23 mouse cellular contexts compared by ENCODE assay signal in genomic region chr4:65333718-65334117, GRCm38 (mm10).
DNase-seq lines count a peak whose midpoint lies in the region; ATAC-seq lines count a peak whose summit lies in the region.
"Had no signal": no experiment of that assay in that cellular context is flagged by ENCODE, and none has a peak within 500 bp of the region (broad histone marks: within the 10 kb centered on the region; RNA-seq: fewer than 3 reads in every experiment).

No protein-coding gene starts in this region.

- ATAC-seq in midbrain, embryonic 14.5 days (ENCODE audit: low FRiP score, low TSS enrichment) = peak; percentile 44; the same call in 1 of the 2 replicates
- ATAC-seq in midbrain, embryonic 16.5 days = no peak
- ATAC-seq: intestine, embryonic 16.5 days; liver, embryonic 12.5 days; Patski had no signal

- intact Hi-C loops in gastrocnemius, postnatal 14 days (cut with DNase I; ENCODE audit: low total_unique reads) = no loop called here

- no peaks in the 10 kb centered on the region for H3K36me3 ChIP-seq in midbrain, embryonic 14.5 days (ENCODE audit: control insufficient read depth, insufficient read depth, low read length)
- H3K36me3 ChIP-seq in midbrain, embryonic 16.5 days (ENCODE audit: control insufficient read depth, insufficient read depth, low read length) = no peaks in the 10 kb centered on the region
- H3K36me3 ChIP-seq: embryonic facial prominence, embryonic 15.5 days; heart, embryonic 15.5 days; hindbrain, embryonic 10.5 days; liver, embryonic 12.5 days; neural tube, embryonic 13.5 days had no signal

- H3K27ac ChIP-seq in midbrain, embryonic 14.5 days (replicated peaks; ENCODE audit: low read depth, low read length) = no peak overlapping the region
- H3K27ac ChIP-seq in midbrain, embryonic 16.5 days (ENCODE audit: low read length) = no peak overlapping the region
- H3K27ac ChIP-seq: embryonic facial prominence, embryonic 15.5 days; heart, adult 2 months; heart, embryonic 15.5 days; hindbrain, embryonic 10.5 days; left cerebral cortex, adult 2 months; liver, embryonic 12.5 days; neural tube, embryonic 13.5 days had no signal

- WGBS in midbrain, embryonic 14.5 days = 59% methylated on average over 1 of the region's 1 CpGs
- WGBS in midbrain, embryonic 16.5 days = 50% methylated on average over 1 of the region's 1 CpGs

- H3K4me3 ChIP-seq in midbrain, embryonic 14.5 days (replicated peaks; ENCODE audit: low read depth, low read length) = no peak overlapping the region
- H3K4me3 ChIP-seq in midbrain, embryonic 16.5 days (ENCODE audit: low read depth, low read length) = no peak overlapping the region
- H3K4me3 ChIP-seq: embryonic facial prominence, embryonic 15.5 days; heart, adult 2 months; heart, embryonic 15.5 days; hindbrain, embryonic 10.5 days; left cerebral cortex, adult 2 months; liver, embryonic 12.5 days; megakaryocyte, embryonic 14.5 days; neural tube, embryonic 13.5 days had no signal

- H3K9me3 ChIP-seq in midbrain, embryonic 14.5 days (ENCODE audit: control insufficient read depth, low read length) = no peaks in the 10 kb centered on the region
- no peaks in the 10 kb centered on the region for H3K9me3 ChIP-seq in midbrain, embryonic 16.5 days (replicated peaks; ENCODE audit: control insufficient read depth, low read length, poor library complexity, severe bottlenecking)
- H3K9me3 ChIP-seq: embryonic facial prominence, embryonic 15.5 days; heart, embryonic 15.5 days; hindbrain, embryonic 10.5 days; liver, embryonic 12.5 days; megakaryocyte, embryonic 14.5 days; neural tube, embryonic 13.5 days had no signal

- peak; percentile 18 to 33 for DNase-seq in cerebellum, postnatal 10 days
- DNase-seq in cerebellum, postnatal 36 days = no peak
- DNase-seq in kidney, adult 11 months = peak; percentile 46
- DNase-seq in kidney, postnatal 10 days = no peak
- DNase-seq in midbrain, embryonic 14.5 days = peak; percentile 8
- no peak for DNase-seq in frontal cortex, postnatal 10 days (ENCODE audit: low spot score in 2 of 2)
- no peak for DNase-seq in gastrocnemius, postnatal 14 days
- DNase-seq: adrenal gland, adult 8-10 months; cerebellum, adult 9-11 months; gastrocnemius, postnatal 25 days; heart, adult 2 months; lung, adult 2 months; thymus, postnatal 14 days had no signal

- no peak overlapping the region for H3K9ac ChIP-seq in midbrain, embryonic 14.5 days (replicated peaks; ENCODE audit: low read length)
- no peak overlapping the region for H3K9ac ChIP-seq in midbrain, embryonic 16.5 days (ENCODE audit: low read depth, low read length)
- H3K9ac ChIP-seq: embryonic facial prominence, embryonic 15.5 days; heart, embryonic 15.5 days; liver, embryonic 12.5 days; neural tube, embryonic 13.5 days had no signal

- no peaks in the 10 kb centered on the region for H3K27me3 ChIP-seq in midbrain, embryonic 14.5 days (ENCODE audit: control insufficient read depth, insufficient read depth, low read length)
- H3K27me3 ChIP-seq in midbrain, embryonic 16.5 days (ENCODE audit: control insufficient read depth, insufficient read depth, low read depth, low read length) = no peaks in the 10 kb centered on the region
- H3K27me3 ChIP-seq: embryonic facial prominence, embryonic 15.5 days; heart, embryonic 15.5 days; liver, embryonic 12.5 days; megakaryocyte, embryonic 14.5 days; neural tube, embryonic 13.5 days; Patski had no signal

- no peak overlapping the region for H3K4me2 ChIP-seq in midbrain, embryonic 14.5 days (ENCODE audit: low read length)
- no peak overlapping the region for H3K4me2 ChIP-seq in midbrain, embryonic 16.5 days (ENCODE audit: low read length)
- H3K4me2 ChIP-seq: embryonic facial prominence, embryonic 15.5 days; heart, embryonic 15.5 days; liver, embryonic 12.5 days; neural tube, embryonic 13.5 days had no signal

- H3K4me1 ChIP-seq in midbrain, embryonic 14.5 days (ENCODE audit: control insufficient read depth, insufficient read depth, low read length) = no peaks in the 10 kb centered on the region
- H3K4me1 ChIP-seq in midbrain, embryonic 16.5 days (ENCODE audit: control insufficient read depth, insufficient read depth, low read length) = no peaks in the 10 kb centered on the region
- H3K4me1 ChIP-seq: embryonic facial prominence, embryonic 15.5 days; heart, embryonic 15.5 days; liver, embryonic 12.5 days; megakaryocyte, embryonic 14.5 days; neural tube, embryonic 13.5 days had no signal

Comparison
In these comparisons a context has a peak if more than half of its experiments do, and no peak if none do; other contexts are left out.
1. DNase-seq: peak in cerebellum, postnatal 10 days (2 of 2), kidney, adult 11 months (single experiment) and midbrain, embryonic 14.5 days (single experiment); none in cerebellum, postnatal 36 days (0 of 2), kidney, postnatal 10 days (single experiment), frontal cortex, postnatal 10 days (0 of 2) and gastrocnemius, postnatal 14 days (single experiment).